Mouse (Mus musculus): ENCODE data around the gene Sun5.

DNA sequence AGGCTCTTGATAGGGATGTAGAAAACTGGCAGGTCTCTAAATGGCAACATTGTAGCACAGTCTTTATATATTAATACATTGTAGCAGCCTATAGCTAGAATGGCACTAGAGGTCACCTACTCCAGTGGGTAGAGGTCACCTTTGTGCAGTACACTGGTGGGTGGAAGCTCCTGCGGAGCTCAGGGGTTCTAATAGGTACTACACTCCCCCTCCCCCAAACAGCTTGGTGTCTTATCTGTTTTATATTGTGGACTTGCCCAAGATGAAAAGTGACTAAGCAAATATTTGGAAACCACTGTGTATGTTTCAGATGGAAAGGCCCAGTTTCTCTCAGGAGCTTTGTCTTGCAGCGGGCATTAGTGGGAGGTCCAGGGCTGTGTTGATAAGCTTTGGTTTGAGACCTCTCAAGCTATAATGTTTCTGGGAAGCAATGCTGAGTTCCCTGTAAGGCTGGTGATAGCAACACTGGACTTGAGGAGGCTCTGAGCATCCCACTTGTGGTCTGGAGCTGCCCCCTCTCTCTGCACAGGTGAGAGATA, 48.8 kb downstream of the Sun5 start:
- no peak for TF ChIP-seq ZC3H11A (IDR thresholded peaks at IDR 0.05; ENCODE audit: borderline replicate concordance, low read depth, low read length)
- TF ChIP-seq CHD2 (IDR thresholded peaks at IDR 0.05; ENCODE audit: low read depth, low read length), result no peak
- TF ChIP-seq MAFK (IDR thresholded peaks at IDR 0.05; ENCODE audit: insufficient read depth, low read depth, low read length), result no peak
